Mouse (Mus musculus) frontal cortex, postnatal 36 days (tissue): ENCODE measurements around the gene Eftud2.
A peak's percentile ranks its signal among the peaks of the same experiment; 100 is the strongest.

Source experiments
- DNase-seq, 2 experiments: peaks; one replicate each; pipeline ENCODE4 v3.0.0; 2022; ENCODE audit warnings: low spot score in 2 of 2

Gene Eftud2

DNA sequence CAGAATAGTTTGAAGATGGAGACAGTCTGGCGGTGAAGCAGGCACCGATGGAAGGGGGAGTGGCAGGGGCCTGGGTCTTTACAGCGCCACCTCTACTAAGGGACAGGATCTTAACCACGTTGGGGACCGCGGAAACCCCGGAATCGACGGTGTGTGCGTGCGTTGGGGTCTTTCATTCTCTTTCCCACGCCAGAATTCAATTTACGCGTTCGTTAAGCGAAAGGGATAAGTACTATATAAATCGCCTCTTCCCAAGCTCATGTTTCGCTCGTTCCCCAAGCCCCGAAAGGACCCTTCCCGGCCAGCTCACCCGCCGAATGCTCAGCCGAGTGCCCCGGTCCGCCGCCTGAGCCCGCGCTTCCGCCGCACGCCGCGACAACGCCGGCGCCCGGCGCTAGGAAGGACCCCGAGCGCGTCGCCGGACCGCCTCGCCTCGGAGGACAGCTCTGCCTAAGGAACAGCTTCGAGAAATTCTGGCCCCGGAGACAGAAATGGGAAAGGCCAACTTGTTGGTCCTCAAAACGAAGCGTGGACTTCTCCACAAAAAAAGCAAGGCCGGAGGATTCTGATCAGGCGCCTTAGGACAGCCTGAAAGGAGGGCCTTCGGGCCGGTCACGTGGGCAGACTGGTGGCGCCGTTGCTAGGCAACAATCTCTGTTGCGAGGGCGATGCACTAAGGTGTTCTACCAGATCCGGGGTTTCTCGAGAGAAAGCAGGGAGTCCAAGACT lies at the start of gene Eftud2, which contains the start of gene Ccdc103:
Eftud2 (minus strand) TSS at position 401 of the 729 bp plus-strand sequence.
Ccdc103 (plus strand) TSS at position 620 of the 729 bp plus-strand sequence.
- peak; percentile 95 to 97 for DNase-seq

- DNase-seq, result no peak
Observed at GRCm38 (mm10) chr11:102925351-102925717, 44.5 kb upstream of the Eftud2 start.

GRCm38 (mm10) chr11:102924557-102925350 lies 44.0 kb upstream of the Eftud2 start, which contains the start of gene Kif18b:
TSS of gene Kif18b (minus strand) at chr11:102925124.
- DNase-seq, result peak; percentile 88 to 94

- DNase-seq, result no peak
Observed at GRCm38 (mm10) chr11:102921491-102921890, 40.7 kb upstream of the Eftud2 start.

GRCm38 (mm10) chr11:102918077-102918476 lies 37.3 kb upstream of the Eftud2 start:
- no peak for DNase-seq

GRCm38 (mm10) chr11:102915380-102915779 lies 34.6 kb upstream of the Eftud2 start:
- no peak for DNase-seq

GRCm38 (mm10) chr11:102911376-102911775 lies 30.6 kb upstream of the Eftud2 start:
- no peak for DNase-seq

- DNase-seq, result no peak
Observed at GRCm38 (mm10) chr11:102903654-102904053, 22.9 kb upstream of the Eftud2 start.

GRCm38 (mm10) chr11:102902107-102902506 lies 21.3 kb upstream of the Eftud2 start:
- no peak for DNase-seq

DNA sequence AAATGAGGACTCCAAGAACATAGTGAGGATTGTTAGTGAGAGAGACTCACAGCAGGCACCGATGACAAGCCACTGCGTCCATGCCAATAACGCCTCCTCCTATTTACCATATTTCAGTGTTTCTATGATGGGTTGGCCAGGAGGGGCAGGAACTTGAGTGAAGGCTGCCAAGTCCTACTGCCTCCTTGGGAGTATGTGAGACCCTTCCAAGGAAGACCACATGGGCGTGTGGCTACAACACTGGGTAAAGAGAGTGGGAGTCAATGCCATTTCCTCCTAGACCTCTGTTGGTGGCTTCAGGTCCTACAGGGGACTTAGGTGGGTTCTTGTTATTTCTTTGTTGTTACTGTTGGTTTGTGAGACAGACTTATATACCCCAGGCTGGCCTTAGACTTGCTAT lies 20.4 kb upstream of the Eftud2 start:
- no peak for DNase-seq

GRCm38 (mm10) chr11:102900763-102901162 lies 20.0 kb upstream of the Eftud2 start, which contains the start of gene Gfap:
TSS of gene Gfap (minus strand) at chr11:102900912.
- peak; percentile 81 to 84 for DNase-seq

DNA sequence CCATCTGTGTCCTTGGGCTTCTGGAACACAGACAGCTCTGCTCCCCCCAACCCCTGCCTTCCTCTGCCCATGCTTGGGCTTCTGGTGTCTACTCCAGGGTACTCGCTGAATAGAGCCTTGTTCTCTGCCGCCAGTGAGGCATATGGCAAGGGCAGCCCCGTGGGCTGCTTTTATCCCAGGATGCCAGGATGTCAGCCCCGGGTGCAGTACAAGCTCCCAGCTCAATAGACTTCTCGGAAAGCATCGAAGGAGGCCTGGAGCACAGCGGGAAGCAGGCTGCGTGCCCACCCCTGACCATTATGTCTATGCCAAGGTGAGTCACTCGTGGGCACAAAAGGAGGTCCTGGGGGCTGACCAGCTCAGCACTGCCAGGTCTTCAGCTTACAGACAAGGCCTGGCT lies 17.6 kb upstream of the Eftud2 start:
- DNase-seq, result peak in 1 of 2 experiments; percentile 31

DNA sequence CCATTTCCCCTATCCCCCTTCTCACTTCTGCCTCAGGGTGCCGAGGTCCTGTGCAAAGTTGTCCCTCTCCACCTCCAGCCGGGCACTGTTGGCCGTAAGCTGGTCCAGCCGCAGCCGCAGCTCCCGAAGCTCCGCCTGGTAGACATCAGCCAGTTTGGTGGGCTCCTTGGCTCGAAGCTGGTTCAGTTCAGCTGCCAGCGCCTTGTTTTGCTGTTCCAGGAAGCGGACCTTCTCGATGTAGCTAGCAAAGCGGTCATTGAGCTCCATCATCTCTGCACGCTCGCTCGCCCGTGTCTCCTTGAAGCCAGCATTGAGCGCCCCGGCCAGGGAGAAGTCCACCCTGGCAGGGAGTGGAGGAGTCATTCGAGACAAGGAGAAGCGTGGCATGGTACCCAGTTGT lies 15.9 kb upstream of the Eftud2 start:
- no peak for DNase-seq

GRCm38 (mm10) chr11:102895779-102896178 lies 15.0 kb upstream of the Eftud2 start:
- DNase-seq, result no peak

DNA sequence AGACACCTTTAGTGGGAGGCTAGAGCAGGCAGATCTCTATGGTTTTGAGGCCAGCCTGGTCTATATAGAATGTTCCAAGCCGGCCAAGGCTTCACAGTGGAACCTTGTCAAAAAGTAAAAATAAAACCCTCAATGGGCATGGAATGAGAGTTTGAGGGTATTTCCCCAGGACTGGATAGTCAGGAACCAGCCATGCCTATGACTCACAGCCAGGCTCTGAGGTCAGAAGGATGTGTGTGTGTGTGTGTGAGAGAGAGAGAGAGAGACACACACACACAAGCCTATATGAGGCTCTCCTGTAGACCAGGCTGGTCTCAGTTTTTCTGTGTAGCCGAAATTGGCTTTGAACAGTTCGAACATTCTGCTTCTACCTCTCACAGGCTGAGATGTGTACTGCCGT lies 13.9 kb upstream of the Eftud2 start:
- DNase-seq, result no peak

- DNase-seq, result peak in 1 of 2 experiments; percentile 38
Observed at GRCm38 (mm10) chr11:102893015-102893651, 12.3 kb upstream of the Eftud2 start.

GRCm38 (mm10) chr11:102890096-102890495 lies 9.3 kb upstream of the Eftud2 start:
- DNase-seq, result no peak

DNA sequence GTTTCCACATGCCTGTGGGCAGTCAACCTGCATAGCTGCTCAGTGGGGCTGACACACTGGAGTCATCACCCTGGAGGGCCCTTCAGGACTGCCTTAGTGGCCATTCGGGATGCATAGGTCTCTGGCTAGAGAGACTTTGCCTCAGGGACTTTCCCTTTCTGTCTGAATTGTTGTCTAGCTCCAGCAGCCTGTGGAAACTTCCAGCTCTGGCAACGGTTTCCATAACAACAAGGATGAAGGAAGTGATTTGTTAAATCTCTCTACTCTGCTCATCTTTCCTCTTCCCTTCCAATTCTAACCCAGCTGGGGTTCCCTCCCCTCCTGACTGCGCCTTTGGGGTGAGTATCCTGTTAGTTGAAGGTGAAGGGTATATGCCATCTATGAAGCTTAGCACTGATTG lies 7.3 kb upstream of the Eftud2 start:
- DNase-seq, result peak; percentile 62 to 66

DNA sequence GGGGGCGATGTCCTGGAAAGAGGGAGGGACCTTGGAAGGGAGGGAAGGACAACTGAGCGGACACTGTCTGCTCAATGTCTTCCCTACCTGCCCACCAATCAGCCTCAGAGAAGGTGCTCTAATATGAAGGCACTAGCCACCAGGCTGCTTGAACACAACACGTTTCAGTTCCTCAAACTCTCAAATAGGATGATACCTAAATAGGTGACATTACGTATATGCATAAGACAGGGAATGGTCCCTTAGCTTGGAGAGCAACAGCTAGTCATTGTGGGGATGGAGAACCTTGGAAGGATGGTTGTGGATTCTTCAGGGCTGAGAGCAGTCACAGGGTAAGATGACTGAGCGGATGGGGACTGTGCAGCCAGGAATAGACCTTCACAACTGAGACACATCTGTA lies 6.6 kb upstream of the Eftud2 start:
- no peak for DNase-seq

DNA sequence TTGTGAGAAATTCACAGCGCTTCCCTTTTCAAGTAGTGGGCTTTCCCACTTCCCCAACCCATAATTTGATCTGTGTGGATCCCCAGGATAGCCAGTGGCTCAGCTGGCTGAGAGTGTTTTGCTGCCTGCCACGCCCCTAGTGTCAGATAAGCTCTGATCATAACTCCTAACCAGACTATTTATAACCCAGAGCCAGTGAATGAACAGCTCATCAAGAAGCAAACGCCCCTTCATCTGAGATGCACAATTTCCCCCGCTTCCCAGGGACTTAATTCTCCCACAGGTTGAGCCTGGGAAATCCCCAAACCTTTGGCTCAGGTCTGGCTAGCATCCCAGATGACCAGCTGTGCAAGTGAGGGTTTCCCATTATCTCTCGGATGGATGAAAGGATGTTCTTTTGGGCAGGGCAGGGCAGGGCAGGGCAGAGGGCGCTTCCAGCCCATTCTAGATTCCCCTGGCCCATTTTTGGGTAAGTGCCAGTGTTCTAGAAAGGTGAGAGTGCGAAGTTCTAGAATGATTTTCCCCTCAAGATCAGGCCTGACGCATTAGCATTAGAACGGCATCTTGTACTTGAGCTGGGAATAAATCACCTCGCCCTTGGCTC lies 3.9 kb upstream of the Eftud2 start, which contains the start of gene Fam187a:
Fam187a (plus strand) TSS at position 554 of the 604 bp plus-strand sequence.
- DNase-seq, result no peak

DNA sequence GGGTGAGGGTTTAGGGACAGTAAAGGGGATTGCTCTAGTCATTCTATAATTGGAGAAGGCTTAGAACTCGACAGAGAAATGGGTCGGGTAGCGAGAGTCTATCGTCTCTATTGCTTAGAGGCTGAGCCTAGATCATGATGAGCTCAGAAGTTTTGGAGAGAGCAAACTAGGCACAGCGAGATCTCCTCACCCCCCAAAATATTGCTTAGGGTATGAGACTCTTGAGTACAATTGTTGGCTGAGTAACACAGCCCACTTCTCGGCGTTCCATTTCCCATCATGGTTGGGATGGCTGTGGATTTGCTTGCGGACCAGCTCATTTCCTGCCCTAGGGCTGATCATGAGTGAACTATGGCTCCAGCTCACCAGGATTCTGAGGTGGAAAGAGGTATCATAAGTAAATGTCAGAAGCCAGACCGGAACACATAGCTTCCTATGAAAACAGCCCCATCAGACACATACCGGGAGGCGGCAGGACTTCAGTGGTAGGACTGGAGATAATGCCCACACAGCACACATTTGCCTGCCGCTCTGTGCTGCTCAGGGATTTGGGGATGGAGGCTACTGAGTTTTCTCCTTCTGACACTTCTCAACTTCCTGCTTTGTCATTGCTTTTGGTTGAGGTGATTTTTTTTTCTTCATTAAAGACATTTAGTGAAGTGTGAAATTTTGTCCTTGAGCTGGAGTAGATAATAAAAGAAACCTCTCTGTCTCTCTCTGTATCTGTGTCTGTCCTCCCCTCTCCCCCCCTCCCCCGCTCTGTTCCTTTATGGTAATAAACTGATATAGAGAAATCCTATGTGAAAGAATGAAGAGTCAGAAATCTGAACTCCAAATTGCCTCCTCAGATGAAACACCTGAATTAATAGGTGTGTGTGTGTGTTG lies 771 bp upstream of the Eftud2 start:
- DNase-seq, result no peak
